Mouse (Mus musculus) frontal cortex, postnatal 36 days (tissue): Measurements from ENCODE around the gene Apobec4.

Source experiments
- DNase-seq, 2 experiments: peaks; one replicate each; pipeline ENCODE4 v3.0.0; 2022; ENCODE audit warnings: low spot score in 2 of 2

The Apobec4 gene

DNA sequence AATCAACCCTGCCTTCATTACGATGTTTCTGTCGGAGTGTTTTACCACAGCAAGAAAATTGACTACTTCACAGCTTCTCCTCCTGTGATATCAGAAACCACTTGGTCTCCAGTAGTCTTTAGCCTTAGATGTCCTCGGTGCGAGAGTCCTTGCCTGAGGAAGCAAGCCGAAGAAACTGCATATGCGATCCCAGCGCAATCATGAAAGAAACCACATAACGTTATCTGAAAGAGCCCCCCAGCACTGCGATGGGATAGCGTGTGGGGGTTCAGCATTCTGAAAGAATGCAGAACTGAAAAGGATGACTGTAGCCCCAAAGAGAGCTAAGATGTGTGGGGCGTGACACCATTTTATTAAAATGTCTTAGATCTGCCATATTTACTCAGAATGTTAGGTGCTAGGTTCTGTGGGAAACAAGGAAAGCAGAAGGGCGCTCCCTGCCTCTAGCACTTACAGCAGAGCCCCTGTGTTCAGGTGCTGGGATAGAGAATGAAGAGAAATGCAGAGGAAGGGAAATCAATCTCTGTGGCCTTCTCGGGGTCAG is 50.4 kb downstream of the Apobec4 start:
- DNase-seq: no peak

DNA sequence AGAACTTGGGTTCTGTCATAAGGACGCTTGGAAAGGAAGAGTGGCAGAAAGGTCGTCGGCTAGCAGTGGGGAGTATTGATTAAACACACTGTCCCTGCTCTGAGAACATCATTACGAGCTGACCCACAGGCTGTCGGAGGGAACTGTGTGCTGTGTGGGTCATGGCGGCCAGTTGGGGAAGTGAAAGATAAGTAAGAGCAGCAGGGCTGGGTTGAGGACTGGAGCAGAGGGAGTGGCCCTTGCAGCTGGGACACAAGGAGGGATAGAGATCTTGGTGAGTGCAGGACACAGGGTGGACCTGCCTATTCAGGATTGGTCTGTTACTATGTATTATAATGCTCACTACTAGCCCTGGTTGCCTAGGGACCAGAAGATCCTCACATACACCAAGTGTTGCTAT is 54.6 kb downstream of the Apobec4 start:
- no peak for DNase-seq
